Comparison of ENCODE assay signal across 8 mouse cellular contexts in genomic region chr7:65156514-65156911, GRCm38 (mm10). TPM values are rescaled to one million over a fixed set of nuclear protein-coding genes. Genes with fewer than 3 reads are reported as not detected.
A peak's percentile ranks its signal among the peaks of the same experiment; 100 is the strongest.
DNase-seq lines count a peak whose midpoint lies in the region; ATAC-seq and TF ChIP-seq lines count a peak whose summit lies in the region.

TSS of gene Fam189a1 (minus strand) at chr7:65156570.

- H3K9ac ChIP-seq in heart, postnatal 0 days (replicated peaks; ENCODE audit: low read depth, low read length) = peak within 1 kb of the TSS; percentile 25
- peak within 1 kb of the TSS; percentile 77 for H3K9ac ChIP-seq in midbrain, embryonic 14.5 days (replicated peaks; ENCODE audit: low read length)

- ATAC-seq in heart, postnatal 0 days (ENCODE audit: insufficient read depth, low read depth) = peak; percentile 57
- no peak for ATAC-seq in midbrain, embryonic 14.5 days (ENCODE audit: low FRiP score, low TSS enrichment)
- no peak for ATAC-seq in megakaryocyte-erythroid progenitor cell, adult 5-6 weeks (replicated peaks; ENCODE audit: low FRiP score, low TSS enrichment, poor library complexity, severe bottlenecking)

- H3K27me3 ChIP-seq in heart, postnatal 0 days (ENCODE audit: control insufficient read depth, insufficient read depth, low read length) = peaks cover 49% of the 10 kb centered on the region
- 0 out of 2 replicates have a peak, but pooled peaks cover 4% of the 10 kb centered on the region for H3K27me3 ChIP-seq in midbrain, embryonic 14.5 days (ENCODE audit: control insufficient read depth, insufficient read depth, low read length)

- peak; percentile 7 to 40 for DNase-seq in adrenal gland, adult (ENCODE audit: inconsistent age in 2 of 2, low spot score in 1 of 2)
- DNase-seq in adrenal gland, postnatal 4 days (ENCODE audit: low spot score in 2 of 2) = no peak
- peak; percentile 7 for DNase-seq in urinary bladder, postnatal 25 days (ENCODE audit: low spot score)
- DNase-seq in urinary bladder, postnatal 4 days (ENCODE audit: low spot score in 2 of 2) = no peak
- peak; percentile 10 for DNase-seq in heart, postnatal 0 days (ENCODE audit: low spot score)
- peak in 1 of 2 experiments; percentile 59 for DNase-seq in left cerebral cortex, postnatal 10 days (ENCODE audit: extremely low spot score in 1 of 2, low spot score in 2 of 2)
- DNase-seq in midbrain, embryonic 14.5 days = peak; percentile 88

- no peak for TF ChIP-seq EP300 in heart, postnatal 0 days (IDR thresholded peaks at IDR 0.05; ENCODE audit: low read depth)

- no peaks in the 10 kb centered on the region for H3K36me3 ChIP-seq in heart, postnatal 0 days (replicated peaks; ENCODE audit: control insufficient read depth, insufficient read depth, low read length)
- no peaks in the 10 kb centered on the region for H3K36me3 ChIP-seq in midbrain, embryonic 14.5 days (ENCODE audit: control insufficient read depth, insufficient read depth, low read length)

- under 1% methylated on average over 43 of the region's 50 CpGs for WGBS in heart, postnatal 0 days
- WGBS in midbrain, embryonic 14.5 days = 0% methylated on average over 50 of the region's 50 CpGs

- peak within 1 kb of the TSS; percentile 98 for H3K4me2 ChIP-seq in heart, postnatal 0 days (ENCODE audit: low read depth, low read length)
- peak within 1 kb of the TSS; percentile 97 for H3K4me2 ChIP-seq in midbrain, embryonic 14.5 days (ENCODE audit: low read length)

- no peaks in the 10 kb centered on the region; the same call in 1 of the 2 replicates for H3K4me1 ChIP-seq in heart, postnatal 0 days (ENCODE audit: control insufficient read depth, insufficient read depth)
- peaks cover 14% of the 10 kb centered on the region; the same call in 1 of the 2 replicates for H3K4me1 ChIP-seq in midbrain, embryonic 14.5 days (ENCODE audit: control insufficient read depth, insufficient read depth, low read length)

- no peak for TF ChIP-seq CTCF in heart, postnatal 0 days (IDR thresholded peaks at IDR 0.05; ENCODE audit: low read depth)

- intact Hi-C loops in left cerebral cortex, postnatal 10 days (cut with DNase I) = loop anchor here (5.0 to 10.0 kb wide), 3 partner anchors 84 to 488 kb away; partner anchors contain the start of genes Nsmce3 and Tarsl2

- no peaks in the 10 kb centered on the region for H3K9me3 ChIP-seq in heart, postnatal 0 days (replicated peaks; ENCODE audit: control insufficient read depth, low read length)
- H3K9me3 ChIP-seq in midbrain, embryonic 14.5 days (ENCODE audit: control insufficient read depth, low read length) = no peaks in the 10 kb centered on the region

- H3K4me3 ChIP-seq in heart, postnatal 0 days (ENCODE audit: low read depth, low read length) = peak within 1 kb of the TSS; percentile 52
- peak within 1 kb of the TSS; percentile 67 for H3K4me3 ChIP-seq in midbrain, embryonic 14.5 days (replicated peaks; ENCODE audit: low read depth, low read length)

- no peak within 1 kb of the TSS for H3K27ac ChIP-seq in heart, postnatal 0 days (ENCODE audit: low read depth)
- H3K27ac ChIP-seq in midbrain, embryonic 14.5 days (replicated peaks; ENCODE audit: low read depth, low read length) = peak within 1 kb of the TSS; percentile 86

RNA-seq across cellular contexts. Expression of gene Fam189a1, which starts in this region (rescaled TPM):
- 1 to 10 TPM in 1 of 2 experiments, under 1 TPM in 1; 0.84 to 1.2 TPM for total RNA-seq in adrenal gland, postnatal 4 days (2021)
- 0.42 TPM in 1 of 2 replicates, not detected in the other for total RNA-seq in heart, postnatal 0 days (2014; rRNA removed; ENCODE audit: low replicate concordance)
- 0.11 and 0.19 TPM in 2 replicates for polyA plus RNA-seq in heart, postnatal 0 days (2015; fragmentation: Nextera tagmentation; extraction: Ambion mirVana)
- 10 to 100 TPM; 52.2 to 59.0 TPM for total RNA-seq in left cerebral cortex, postnatal 10 days (2021)
- 7.9 and 9.9 TPM in 2 replicates for polyA plus RNA-seq in midbrain, embryonic 14.5 days (2014; fragmentation: Nextera tagmentation; extraction: Ambion mirVana)
- not detected in 2 replicates for total RNA-seq in megakaryocyte-erythroid progenitor cell, adult 5-6 weeks (2014; fragmentation: Nextera tagmentation)
- not detected in 2 replicates for total RNA-seq in megakaryocyte-erythroid progenitor cell, adult 5-6 weeks (2017)

Comparison
In these comparisons a context has a peak if more than half of its experiments do, and no peak if none do; other contexts are left out.
1. RNA of gene Fam189a1 (total RNA-seq): 52.2 to 59.0 TPM in left cerebral cortex, postnatal 10 days; 0.84 to 1.2 TPM in adrenal gland, postnatal 4 days, 0.42 TPM in heart, postnatal 0 days and not detected in megakaryocyte-erythroid progenitor cell, adult 5-6 weeks; every median in the first group is over 10 times any median in the second.
2. DNase-seq: peak in adrenal gland, adult (2 of 2), urinary bladder, postnatal 25 days (single experiment) and midbrain, embryonic 14.5 days (single experiment); none in adrenal gland, postnatal 4 days (0 of 2) and urinary bladder, postnatal 4 days (0 of 2).
3. Peak in DNase-seq, ATAC-seq, H3K4me3 ChIP-seq, H3K9ac ChIP-seq and H3K4me2 ChIP-seq in heart, postnatal 0 days; RNA of the gene not detected or under 1 TPM.